Mouse (Mus musculus) liver, postnatal 0 days (tissue): ENCODE measurements around the gene 1700022I11Rik.

Experiments used
- CTCF ChIP-seq: sonication (generic); IDR thresholded peaks from 2 replicates; pipeline ENCODE4 v1.5.1; 2016; ENCODE audit warnings: antibody characterized with exemption, low read depth
- EP300 ChIP-seq: IDR thresholded peaks from 2 replicates; pipeline ENCODE4 v1.6.1; 2016; ENCODE audit warnings: antibody characterized with exemption, low read depth, mild to moderate bottlenecking

GRCm38 (mm10) chr4:42969304-42969703, at the start of gene 1700022I11Rik:
- no peak for TF ChIP-seq CTCF
- TF ChIP-seq EP300 = no peak
